Mouse (Mus musculus): ENCODE measurements around the gene Manf. TPM values are rescaled to one million over a fixed set of nuclear protein-coding genes. Genes with fewer than 3 reads are reported as not detected.

Gene Manf
- total RNA-seq, 1 experiment from 2014 or later = 250 TPM

DNA sequence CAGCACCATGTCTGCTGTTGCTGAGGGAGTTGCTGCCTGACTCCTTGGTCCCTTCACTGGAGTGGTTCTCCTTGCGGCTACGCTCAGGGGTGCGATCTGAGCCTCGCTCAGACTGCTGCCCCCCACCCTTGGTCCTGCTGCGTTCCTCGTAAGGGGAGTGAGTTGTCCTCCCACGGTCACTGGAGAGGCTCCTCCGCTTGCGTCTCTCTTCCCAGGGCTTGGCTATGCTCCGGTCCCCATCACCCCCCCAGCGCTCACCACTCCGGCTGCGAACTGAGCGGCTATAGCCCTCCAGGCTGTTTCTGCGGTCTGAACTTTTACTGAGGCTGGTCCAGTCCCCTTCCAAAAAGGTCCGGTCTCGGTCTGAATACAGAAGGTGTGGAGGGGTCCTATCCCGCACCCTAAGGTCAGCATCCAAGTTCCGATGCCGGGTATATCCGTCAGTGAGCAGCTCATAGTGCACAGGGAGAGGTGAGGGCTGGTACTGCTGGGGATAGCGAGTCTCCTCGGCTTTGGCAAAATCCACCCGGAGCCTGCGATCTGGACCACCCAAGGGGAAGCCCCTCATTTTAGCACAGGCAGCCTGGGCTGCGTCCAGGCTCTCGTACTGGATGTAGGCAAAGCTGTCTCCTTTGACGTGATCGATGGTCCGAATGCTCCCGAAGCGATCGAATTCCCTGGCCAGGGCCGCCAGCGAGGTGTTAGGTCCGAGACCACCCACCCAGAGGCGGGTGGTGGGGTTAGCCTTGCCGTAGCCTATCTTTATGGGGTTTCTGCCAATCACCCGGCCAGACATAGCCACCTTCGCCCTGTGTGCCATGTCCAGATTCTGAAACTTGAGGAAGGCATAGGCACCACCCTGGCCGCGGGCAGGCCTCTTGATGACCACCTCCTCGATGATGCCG, 6.5 kb downstream of the Manf start:
- peak; percentile 7 for DNase-seq

DNA sequence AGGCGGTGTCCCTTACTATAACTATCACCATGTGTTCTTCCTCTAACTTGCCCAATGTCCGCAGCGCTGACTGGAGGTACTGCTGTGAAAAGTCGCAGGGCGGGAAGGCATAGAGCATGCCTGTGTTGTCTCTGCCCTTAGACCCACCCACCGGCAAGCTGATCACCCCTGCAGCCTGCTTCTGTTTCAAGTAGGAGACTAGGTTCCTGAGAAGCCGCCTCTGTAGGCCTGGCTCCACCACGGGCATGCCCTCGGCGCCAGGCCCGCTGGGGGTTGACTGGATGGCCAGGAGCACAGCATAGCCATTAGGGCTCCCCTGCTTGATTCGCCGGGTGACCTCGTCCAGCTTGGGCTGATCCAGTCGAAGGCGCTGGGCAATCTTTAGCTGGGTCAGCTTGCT, 7.5 kb downstream of the Manf start:
- DNase-seq = peak; percentile 19

DNA sequence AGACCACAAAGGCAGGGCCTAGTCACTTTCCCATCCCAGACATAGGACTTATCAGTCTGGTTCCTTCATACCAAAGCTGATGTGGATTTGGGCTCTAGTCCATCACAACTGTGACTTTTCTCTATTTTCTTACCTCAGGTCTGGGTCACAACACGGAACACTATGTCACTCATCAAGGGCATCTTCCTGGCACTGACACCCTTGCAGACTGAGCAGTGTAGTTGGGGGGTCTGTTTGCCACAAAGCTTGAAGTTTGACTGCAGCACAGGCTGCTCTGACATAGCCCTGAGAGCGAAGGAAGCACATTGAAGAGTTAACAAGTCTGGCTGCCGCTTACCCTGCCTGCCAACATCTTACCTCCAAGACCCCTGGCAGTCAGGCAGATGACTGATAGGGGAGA, 8.7 kb downstream of the Manf start:
- DNase-seq = no peak

DNA sequence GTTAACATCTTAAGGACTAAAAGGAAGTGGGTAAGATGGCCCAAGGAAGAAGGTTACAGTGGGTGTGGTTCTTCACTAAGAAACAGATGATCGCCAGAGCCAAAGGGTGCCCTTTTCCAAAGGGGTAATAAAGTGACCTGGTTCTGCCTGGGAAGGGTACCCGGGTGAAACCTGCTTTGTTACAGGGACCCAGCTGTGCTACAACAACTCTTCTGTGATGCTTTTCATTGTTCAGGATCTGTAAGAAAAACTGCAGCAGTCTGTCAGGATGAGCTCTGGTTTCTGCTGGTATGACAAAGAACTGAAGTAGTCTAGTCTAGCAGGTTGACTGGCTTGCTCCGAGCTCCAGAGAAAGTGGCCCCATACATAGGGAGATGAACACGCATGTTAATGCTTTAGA, 9.6 kb downstream of the Manf start:
- DNase-seq = no peak

DNA sequence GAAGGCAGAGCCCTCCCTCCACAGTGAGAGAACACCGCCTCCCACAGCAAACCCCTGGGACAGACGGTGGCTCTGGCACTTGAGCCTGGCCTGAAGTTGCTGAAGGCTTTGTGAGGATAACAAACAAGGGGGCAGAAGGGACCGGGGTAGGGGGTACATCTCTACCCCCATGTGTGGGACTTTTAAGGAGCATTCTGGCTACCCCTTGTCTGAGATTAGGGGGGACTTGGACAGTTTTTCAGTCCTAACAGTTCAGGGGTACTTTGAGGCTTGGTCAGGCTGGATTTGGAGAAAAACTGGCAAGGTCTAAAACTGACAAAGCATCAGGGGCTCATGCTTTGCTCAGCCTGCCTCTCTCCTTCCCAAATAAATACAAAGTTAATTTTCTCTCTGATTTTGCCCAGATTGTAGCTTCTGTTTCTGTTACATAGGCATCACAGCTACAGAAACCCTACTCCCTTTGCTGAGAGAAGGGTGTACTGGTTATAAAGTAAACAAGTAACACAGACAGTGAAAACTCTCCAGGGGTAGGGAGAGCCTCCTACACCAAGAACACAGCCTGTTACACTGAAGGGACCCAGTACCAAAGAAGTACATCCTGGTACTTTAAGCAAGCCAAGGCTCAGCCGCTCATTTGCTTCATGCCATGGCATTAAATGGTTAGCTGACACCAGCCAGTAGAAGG, 10.6 kb downstream of the Manf start:
- DNase-seq = no peak

DNA sequence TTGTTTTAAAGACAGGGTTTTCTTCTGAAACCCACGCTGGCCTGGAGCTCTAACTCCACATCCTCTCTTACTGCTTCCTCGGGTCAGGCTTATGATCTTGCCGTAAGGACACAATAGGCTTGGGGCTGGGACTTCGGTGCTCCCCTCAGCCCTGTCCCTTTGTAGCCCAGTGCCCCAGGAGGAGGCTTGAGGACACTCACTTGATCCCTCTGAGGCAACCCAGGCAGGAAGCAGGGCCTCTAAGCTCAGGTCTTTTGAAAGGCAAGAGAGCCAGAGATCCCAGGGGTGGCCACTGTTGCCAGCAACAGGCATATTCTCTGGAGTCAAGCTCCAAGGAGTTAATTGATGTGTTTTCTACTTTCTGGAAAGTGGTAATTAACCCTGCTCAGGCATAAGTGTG, 12.3 kb downstream of the Manf start:
- DNase-seq = no peak

DNA sequence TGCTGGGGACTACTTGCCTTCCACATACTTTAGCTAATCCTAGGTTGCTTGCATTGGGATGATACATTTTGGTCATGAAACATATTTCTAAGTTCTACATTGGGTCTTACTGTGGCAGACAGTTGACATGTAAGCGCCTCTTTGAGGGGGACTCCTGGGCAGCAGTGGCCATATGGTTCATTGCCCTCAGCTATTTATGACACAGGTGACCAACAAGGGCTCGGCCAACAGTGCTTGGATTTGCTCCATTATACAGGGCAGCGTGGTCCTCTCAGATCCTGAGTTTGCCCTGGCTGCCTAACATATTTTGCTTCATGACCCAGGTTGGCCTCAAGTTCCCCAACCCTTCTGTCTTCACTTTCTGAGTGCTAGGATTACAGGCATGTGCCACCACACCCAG, 15.1 kb downstream of the Manf start:
- no peak for DNase-seq

DNA sequence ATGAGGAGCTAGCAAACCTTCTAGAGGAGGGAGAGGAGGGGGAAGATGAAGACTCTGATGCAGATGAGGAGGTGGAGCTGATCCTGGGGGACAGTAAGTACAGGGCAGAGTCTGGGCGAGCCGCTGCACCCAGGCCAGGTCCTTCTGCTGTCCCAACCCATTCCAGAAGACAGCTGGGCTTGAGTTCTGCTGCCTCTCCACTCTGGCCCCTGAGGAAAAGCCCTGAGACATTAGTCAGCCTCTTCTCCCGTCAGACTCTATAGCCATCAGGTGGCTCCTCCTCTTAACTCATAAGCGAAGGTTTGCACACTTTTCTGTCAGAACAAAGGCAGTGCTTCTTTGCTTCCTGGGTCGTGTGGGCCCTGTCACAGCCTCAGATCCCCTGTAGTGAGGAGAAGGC, 17.6 kb downstream of the Manf start:
- no peak for DNase-seq

DNA sequence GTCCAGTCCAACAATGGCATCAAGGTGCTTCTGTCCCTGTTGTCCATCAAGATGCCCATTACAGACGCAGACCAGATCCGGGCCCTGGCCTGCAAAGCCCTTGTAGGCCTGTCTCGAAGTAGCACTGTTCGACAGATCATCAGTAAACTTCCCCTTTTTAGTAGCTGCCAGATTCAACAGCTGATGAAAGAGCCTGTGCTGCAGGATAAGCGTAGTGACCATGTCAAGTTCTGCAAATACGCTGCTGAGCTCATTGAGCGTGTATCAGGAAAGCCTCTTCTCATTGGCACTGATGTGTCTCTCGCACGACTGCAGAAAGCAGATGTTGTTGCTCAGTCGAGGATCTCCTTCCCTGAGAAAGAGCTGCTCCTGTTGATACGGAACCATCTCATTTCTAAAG, 33.7 kb downstream of the Manf start:
- DNase-seq = no peak

DNA sequence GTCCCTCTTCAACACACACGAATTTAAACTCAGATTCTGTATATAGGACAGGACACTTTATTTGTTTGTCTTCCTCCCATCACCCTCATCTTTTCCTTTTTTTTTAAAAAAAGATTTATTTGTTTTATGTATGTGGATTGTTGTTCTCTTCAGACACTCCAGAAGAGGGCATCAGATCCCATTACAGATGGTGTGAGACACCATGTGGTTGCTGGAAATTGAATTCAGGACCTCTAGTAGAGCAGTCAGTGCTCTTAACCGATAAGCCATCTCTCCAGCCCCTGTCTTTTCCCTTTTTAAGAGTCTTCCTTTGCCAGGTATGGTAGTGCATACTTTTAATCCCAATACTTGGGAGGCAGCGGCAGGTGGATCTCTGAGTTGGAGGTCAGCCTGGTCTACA, 35.1 kb downstream of the Manf start:
- no peak for DNase-seq

DNA sequence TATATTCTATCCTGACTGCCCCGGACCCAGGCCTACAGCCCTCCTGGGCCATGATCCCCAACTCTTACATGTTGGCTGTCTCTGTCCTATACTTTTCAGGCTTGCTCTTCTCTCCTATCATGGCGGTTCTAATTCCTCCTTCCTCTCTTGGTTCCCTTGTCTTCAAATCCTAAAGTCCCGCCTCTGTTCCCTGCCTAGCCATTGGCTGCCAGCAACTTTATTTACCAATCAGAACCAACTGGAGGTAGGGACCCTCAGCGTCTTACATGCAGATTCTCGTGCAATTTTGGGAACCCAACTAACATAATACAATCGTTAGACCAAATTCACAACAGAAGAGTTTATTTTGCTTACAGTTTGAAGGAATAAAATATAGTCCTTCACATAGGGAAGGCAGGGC, 49.0 kb downstream of the Manf start:
- DNase-seq = no peak

DNA sequence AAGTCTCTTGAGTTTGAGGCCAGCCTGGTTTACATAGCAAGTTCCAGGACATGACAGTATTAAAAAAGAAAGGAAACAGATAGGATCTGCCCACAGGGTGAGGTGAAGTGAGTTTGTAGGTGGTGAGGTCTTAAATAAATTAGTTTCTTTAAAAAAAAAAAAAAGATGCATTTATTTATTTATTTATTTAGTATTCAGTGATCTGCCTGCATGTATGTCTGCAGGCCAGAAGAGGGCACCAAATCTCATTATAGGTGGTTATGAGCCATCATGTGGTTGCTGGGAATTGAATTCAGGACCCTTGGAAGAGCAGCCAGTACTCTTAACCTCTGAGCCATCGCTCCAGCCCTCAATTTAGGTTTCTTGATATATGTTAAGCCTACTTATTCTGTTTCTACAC, 51.2 kb downstream of the Manf start:
- DNase-seq = no peak

DNA sequence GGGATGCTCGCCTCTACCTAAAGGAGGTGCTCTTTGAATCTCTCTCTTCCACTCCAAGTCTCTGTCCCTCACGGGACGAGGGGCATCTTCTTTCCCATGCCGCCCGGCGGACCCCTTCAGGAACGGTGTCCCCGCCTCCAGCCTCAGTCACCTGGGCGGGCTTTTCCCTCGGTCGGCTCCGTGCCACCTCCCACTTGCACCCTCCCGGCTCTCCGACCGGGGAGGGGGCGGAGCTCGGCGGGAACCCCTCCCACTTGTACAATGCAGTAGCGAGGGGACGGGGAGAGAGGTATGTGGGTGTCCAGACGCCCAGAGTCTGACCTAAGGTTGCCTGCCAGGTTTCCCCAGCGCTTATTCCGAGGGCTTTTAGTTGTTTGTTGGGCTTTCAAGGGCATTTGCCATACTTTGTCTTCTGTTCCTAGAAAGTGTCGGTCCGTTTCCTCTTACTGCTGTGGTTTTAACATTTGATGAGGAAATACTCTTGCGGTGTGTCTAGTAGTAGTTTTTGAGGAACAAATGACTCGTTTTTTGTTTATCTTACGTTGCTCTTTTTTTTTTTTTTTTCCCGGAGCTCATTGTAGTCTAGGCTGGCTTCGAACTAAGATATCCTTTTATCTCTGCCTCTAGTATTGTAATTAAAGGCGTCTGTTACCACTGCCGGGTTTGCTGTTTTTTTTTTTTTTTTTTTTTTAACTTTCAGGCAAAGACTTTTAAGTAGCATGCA, 69.2 kb downstream of the Manf start:
- DNase-seq = peak; percentile 92

DNA sequence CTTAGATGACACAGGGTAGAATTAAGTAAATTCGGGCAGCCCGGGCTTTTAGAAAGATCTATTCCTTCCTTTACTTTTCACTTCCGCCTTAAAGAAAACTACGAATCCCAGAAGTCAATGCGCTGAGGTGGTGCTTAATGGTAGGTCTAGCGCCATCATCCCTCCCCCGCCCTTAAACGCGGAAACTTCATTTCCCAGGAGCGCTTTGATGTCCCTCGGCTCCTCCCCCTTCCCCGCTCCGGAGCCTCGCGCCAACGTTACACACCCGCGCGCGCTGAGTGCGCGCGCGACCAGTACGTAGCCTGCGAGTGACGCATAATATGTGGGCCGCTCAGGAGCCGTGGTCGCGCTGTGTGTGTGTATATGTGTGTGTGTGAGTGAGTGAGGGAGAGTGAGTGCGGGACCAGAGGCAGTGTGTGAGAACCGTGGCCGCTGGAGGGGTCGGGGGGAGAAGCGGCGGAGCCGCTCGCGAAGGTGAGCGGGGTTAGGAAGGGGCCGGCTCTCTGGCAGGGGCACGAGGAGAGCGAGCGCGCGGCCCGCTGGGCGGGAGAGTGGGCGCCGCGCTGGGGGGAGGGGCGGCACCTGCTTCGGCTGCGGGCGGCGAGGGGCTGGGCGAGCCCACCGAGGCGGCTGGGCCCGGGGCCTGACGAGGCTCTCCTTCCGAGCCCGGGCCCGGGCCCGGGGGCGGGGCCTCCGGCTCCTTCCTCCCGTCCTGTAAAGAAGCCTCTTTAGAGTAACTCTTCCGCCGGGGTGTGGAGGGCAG, 70.0 kb downstream of the Manf start, which contains the start of gene Dcaf1:
Gene Dcaf1, plus strand, starts transcription at position 257 of the 763 bp plus-strand sequence.
- DNase-seq = peak; percentile 88

DNA sequence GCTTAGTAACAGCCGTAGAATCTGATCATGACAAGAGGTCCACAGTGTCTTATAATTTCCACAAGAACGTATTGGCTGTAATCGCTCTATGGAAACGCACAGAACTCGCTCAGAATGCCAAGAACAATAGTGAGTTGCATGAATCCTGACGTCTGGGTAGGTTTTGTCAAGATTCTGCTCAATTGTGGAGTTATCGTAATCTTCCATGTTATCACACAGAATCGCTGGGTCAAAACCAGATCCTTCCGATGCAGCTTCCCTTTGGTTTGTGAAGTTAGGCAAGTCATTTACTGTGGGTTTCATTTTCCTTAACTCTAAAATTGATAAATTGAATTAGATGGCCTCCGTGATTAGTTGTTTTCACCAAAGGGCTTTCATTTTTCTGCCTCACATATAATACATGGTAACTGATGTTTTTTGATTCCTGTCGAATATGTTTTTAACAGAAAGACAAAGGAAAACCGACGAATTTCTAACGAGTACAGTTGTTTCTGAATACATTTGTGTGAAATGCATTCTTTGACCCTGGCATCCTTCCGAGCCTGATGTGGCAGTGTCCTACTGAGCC, 70.6 kb downstream of the Manf start:
- no peak for DNase-seq

DNA sequence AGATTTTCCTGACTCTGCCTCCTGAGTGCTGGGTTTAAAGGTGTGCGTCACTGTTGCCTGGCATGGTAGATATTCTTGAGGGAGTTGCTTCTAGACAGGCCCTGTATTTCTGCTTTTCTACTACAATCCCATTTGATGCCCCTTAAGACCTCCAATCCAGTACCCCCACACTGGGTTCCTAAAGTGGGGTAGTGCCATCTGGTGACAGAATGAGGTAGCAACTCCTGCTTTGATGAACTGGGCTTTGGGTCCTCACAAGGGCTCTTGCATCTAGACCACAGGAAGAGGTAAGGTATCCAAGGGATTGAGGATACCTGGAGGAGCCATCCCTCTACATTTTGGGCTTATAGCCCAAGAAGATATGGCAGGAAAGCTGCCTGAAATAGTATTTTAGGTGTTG, 72.6 kb downstream of the Manf start:
- DNase-seq = no peak

DNA sequence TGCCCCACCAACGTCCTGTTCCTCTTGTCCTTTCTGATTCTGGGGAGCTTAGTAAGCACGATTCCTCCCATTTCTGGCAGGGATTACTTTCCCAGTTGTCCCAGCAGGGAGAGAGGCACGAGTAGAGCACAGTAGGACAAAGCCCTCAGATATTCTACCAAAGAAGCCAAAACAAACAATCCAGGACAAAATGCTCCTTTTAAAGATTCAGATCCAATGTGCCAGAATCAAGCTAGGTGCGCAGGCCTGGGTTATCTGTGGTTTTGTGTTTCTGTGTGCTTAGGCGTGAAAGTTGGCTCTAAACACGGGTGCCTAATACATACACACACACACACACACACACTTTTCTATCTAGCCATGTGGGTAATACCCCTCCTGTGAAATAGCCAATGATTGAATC, 73.6 kb downstream of the Manf start:
- DNase-seq = no peak

DNA sequence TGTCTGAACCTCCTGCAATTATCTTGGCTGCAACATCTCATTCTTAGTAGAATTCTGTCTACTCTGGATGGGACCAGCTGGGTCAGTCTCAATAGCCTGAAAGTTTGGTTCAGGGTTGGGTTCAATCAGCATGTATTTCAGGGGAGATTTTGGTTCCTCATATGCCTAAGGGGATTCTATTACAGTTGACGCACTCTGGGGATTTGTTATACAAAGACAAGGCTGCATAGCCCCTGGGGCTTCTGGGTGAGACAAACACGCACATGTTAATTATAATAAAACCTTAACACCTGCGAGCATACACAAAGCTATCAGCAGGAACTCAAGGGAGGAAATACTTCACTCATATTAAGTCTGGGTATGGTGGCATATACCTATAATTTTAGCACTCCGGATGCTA, 85.3 kb downstream of the Manf start:
- DNase-seq = no peak

DNA sequence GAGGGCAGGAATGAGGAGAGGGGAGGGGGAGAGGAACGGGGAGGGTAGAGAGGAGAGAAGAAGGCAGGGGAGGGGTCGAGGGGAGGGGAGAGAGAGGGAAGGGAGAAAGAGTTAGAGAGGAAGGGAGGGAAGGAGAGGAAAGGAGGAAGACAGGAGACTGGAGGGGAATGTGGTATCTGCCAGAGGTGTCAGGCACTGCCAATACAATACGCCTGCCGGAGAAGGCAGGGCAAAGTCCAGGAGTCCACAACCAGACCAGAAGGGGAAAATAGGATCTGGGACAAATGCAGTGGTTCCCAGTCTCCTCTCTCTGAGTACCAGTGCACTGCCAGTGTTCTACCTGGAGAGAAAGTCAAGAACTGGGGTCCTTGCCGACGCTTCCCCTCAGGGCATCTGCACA, 100.9 kb downstream of the Manf start:
- no peak for DNase-seq

DNA sequence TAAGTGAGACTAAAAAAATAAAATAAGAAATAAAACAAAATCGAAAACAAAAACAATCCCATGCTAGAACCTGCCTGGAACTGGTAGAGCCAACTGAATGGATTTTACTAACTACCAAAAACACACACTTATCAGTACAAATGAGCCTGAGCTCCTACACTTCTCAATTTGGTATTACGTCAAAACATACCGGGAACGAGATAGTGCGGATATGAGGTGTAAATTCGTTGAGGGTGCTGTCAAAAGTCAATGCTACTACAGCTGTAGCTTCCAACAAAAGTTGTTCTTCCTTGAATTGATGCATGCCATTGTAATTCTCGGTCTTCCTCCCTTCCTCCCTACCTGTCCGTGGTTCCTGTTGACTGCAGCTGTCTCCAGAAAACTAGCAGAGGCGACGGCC, 102.4 kb downstream of the Manf start:
- no peak for DNase-seq

DNA sequence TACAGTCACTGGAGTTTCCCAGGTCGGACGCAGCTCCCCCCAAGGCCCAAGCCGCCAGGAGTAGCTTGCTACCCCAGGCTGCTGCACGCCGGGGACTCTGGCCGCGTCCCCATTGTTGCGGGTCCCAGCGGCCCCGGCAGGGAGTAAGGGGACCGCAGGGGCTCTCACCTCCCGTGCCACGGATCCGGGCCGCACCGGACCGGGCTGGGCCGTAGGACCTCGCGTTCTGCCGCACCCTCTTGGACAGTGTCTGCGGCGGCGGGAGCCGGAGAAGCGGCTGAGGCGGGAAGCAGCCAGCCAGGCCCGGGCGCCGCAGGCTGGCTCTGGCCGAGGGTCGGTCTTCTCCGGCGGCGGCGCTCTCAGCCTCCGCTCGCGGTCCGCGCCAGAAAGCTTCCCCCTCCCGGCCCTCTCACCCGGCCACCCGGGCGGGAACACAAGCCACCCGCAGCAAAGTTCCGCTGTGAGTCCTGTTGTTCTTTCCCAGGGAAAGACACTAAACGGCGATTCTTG, 102.9 kb downstream of the Manf start, which contains the start of gene Rad54l2:
Gene Rad54l2, minus strand, starts transcription at position 383 of the 510 bp plus-strand sequence.
- DNase-seq = peak; percentile 89

All from adrenal gland, postnatal 25 days (tissue).